Mouse (Mus musculus) MEL (cell line): ENCODE measurements at regions not wholly inside any gene's neighbourhood (a gene's known extent, or its start where the extent isn't known, plus 50 kb on each side); places are given as distances from the start of the nearest gene placed in this dataset.

Experiments
- DNase-seq: peaks from one replicate; pipeline ENCODE4 v3.0.0; 2011; ENCODE audit warnings: low read depth, low spot score
- H3K27ac ChIP-seq: 2 replicates; pipeline ENCODE4 v1.5.1; 2012; ENCODE audit warnings: low read depth, mild to moderate bottlenecking, control low read depth, low read length, moderate library complexity; ENCODE audit not compliant: control insufficient read depth
- H3K27me3 ChIP-seq, 2 experiments: fragments of 150-350 bp in 1 of 2; sonication (generic) in 1 of 2; 2 replicates each; pipeline ENCODE4 v1.6.1; 2012; ENCODE audit warnings: low read length in 2 of 2, mild to moderate bottlenecking in 2 of 2, improper control_type of control experiment in 1 of 2, moderate library complexity in 1 of 2; ENCODE audit not compliant: insufficient read depth in 2 of 2, control insufficient read depth in 1 of 2
- H3K36me3 ChIP-seq, 2 experiments: 2 replicates each; pipeline ENCODE4 v1.6.1; 2012 to 2014; ENCODE audit warnings: low read length in 2 of 2, improper control_type of control experiment in 1 of 2, inconsistent platforms in 1 of 2, mild to moderate bottlenecking in 1 of 2; ENCODE audit not compliant: insufficient read depth in 2 of 2, control insufficient read depth in 1 of 2
- H3K4me1 ChIP-seq, 2 experiments: fragments of 150-350 bp in 1 of 2; sonication (generic) in 1 of 2; 2 replicates each; pipeline ENCODE4 v1.6.1; 2012; ENCODE audit warnings: low read length in 2 of 2, improper control_type of control experiment in 1 of 2, mild to moderate bottlenecking in 1 of 2; ENCODE audit not compliant: insufficient read depth in 2 of 2, control insufficient read depth in 1 of 2
- H3K4me3 ChIP-seq, 2 experiments: fragments of 150-350 bp in 1 of 2; sonication (generic) in 1 of 2; 2 replicates each; pipeline ENCODE4 v1.5.1; 2012; ENCODE audit warnings: low read depth in 2 of 2, low read length in 2 of 2, mild to moderate bottlenecking in 2 of 2, moderate library complexity in 2 of 2, control low read depth in 1 of 2, improper control_type of control experiment in 1 of 2; ENCODE audit not compliant: control insufficient read depth in 1 of 2, insufficient read depth in 1 of 2
- H3K79me2 ChIP-seq: 2 replicates; pipeline ENCODE4 v1.6.1; 2012; ENCODE audit warnings: mild to moderate bottlenecking, low read length, moderate library complexity; ENCODE audit not compliant: control insufficient read depth, poor library complexity, insufficient read depth
- H3K9ac ChIP-seq: 2 replicates; pipeline ENCODE4 v1.6.1; 2012; ENCODE audit warnings: low read depth, mild to moderate bottlenecking, control low read depth, low read length, moderate library complexity; ENCODE audit not compliant: control insufficient read depth, poor library complexity, severe bottlenecking
- H3K9me3 ChIP-seq: fragments of 150-350 bp; sonication (generic); replicated peaks from 2 replicates; pipeline ENCODE4 v1.6.1; 2012; ENCODE audit warnings: mild to moderate bottlenecking, low read length, improper control_type of control experiment, moderate library complexity; ENCODE audit not compliant: insufficient read depth
- CTCF ChIP-seq, 3 experiments: IDR thresholded peaks in 2 of 3; conservative IDR thresholded peaks in 1 of 3; 2 replicates each; pipeline ENCODE4 v1.5.1; 2011 to 2012; ENCODE audit warnings: low read length in 3 of 3, low read depth in 2 of 3, mild to moderate bottlenecking in 2 of 3, improper control_type of control experiment in 1 of 3, inconsistent platforms in 1 of 3, mixed read lengths in 1 of 3, moderate library complexity in 1 of 3; ENCODE audit not compliant: control insufficient read depth in 1 of 3, insufficient read depth in 1 of 3, poor library complexity in 1 of 3, severe bottlenecking in 1 of 3
- E2F4 ChIP-seq: IDR thresholded peaks from 2 replicates; pipeline ENCODE4 v1.6.1; 2011; ENCODE audit warnings: low read depth, low read length, improper control_type of control experiment, borderline replicate concordance
- EP300 ChIP-seq, 2 experiments: IDR thresholded peaks; 2 replicates each; pipeline ENCODE4 v1.6.1; 2011; ENCODE audit warnings: improper control_type of control experiment in 2 of 2, low read length in 2 of 2, low read depth in 1 of 2, mild to moderate bottlenecking in 1 of 2
- ETS1 ChIP-seq: IDR thresholded peaks from 2 replicates; pipeline ENCODE4 v1.6.1; 2012; ENCODE audit warnings: low read depth, mild to moderate bottlenecking, inconsistent platforms, low read length, improper control_type of control experiment, moderate library complexity
- HCFC1 ChIP-seq: IDR thresholded peaks from 2 replicates; pipeline ENCODE4 v1.6.1; 2012; ENCODE audit warnings: low read depth, mild to moderate bottlenecking, inconsistent platforms, low read length, improper control_type of control experiment, moderate library complexity
- MAFK ChIP-seq: IDR thresholded peaks from 2 replicates; pipeline ENCODE4 v1.6.1; 2011; ENCODE audit warnings: low read depth, mild to moderate bottlenecking, low read length, improper control_type of control experiment, borderline replicate concordance
- MAZ ChIP-seq: IDR thresholded peaks from 2 replicates; pipeline ENCODE4 v1.6.1; 2012; ENCODE audit warnings: low read depth, mild to moderate bottlenecking, inconsistent platforms, low read length, improper control_type of control experiment
- MYC ChIP-seq: IDR thresholded peaks from 2 replicates; pipeline ENCODE4 v1.6.1; 2011; ENCODE audit warnings: low read depth, mild to moderate bottlenecking, low read length, improper control_type of control experiment, moderate library complexity
- NELFE ChIP-seq: IDR thresholded peaks from 2 replicates; pipeline ENCODE4 v1.6.1; 2011; ENCODE audit warnings: low read depth, low read length, improper control_type of control experiment
- POLR2AphosphoS2 ChIP-seq: IDR thresholded peaks from 2 replicates; pipeline ENCODE4 v1.6.1; 2011; ENCODE audit warnings: low read length, improper control_type of control experiment
- RCOR1 ChIP-seq: IDR thresholded peaks from 2 replicates; pipeline ENCODE4 v1.6.1; 2012; ENCODE audit warnings: low read depth, mild to moderate bottlenecking, inconsistent platforms, low read length, improper control_type of control experiment
- SMC3 ChIP-seq: IDR thresholded peaks from 2 replicates; pipeline ENCODE4 v1.6.1; 2011; ENCODE audit warnings: low read depth, low read length, improper control_type of control experiment
- TAL1 ChIP-seq: IDR thresholded peaks from 2 replicates; pipeline ENCODE4 v1.6.1; 2012; ENCODE audit warnings: mild to moderate bottlenecking, inconsistent platforms, low read length, moderate library complexity, mixed read lengths
- TBP ChIP-seq: IDR thresholded peaks from 2 replicates; pipeline ENCODE4 v1.8.0; 2011; ENCODE audit warnings: low read depth, low read length, improper control_type of control experiment
- TCF12 ChIP-seq: IDR thresholded peaks from 2 replicates; pipeline ENCODE4 v1.6.1; 2014; ENCODE audit warnings: low read depth, mild to moderate bottlenecking, inconsistent platforms, low read length, improper control_type of control experiment, moderate library complexity
- USF2 ChIP-seq, 2 experiments: IDR thresholded peaks; 2 replicates each; pipeline ENCODE4 v1.6.1; 2011 to 2012; ENCODE audit warnings: improper control_type of control experiment in 2 of 2, low read length in 2 of 2, borderline replicate concordance in 1 of 2, inconsistent platforms in 1 of 2, low read depth in 1 of 2, mild to moderate bottlenecking in 1 of 2; ENCODE audit not compliant: insufficient read depth in 1 of 2
- ZC3H11A ChIP-seq: IDR thresholded peaks from 2 replicates; pipeline ENCODE4 v1.6.1; 2012; ENCODE audit warnings: low read depth, mild to moderate bottlenecking, inconsistent platforms, low read length, improper control_type of control experiment
- ZKSCAN1 ChIP-seq: IDR thresholded peaks from 2 replicates; pipeline ENCODE4 v1.6.1; 2012; ENCODE audit warnings: low read depth, mild to moderate bottlenecking, inconsistent platforms, low read length, improper control_type of control experiment, moderate library complexity
- ZNF384 ChIP-seq: IDR thresholded peaks from 2 replicates; pipeline ENCODE4 v1.6.1; 2012; ENCODE audit warnings: low read depth, mild to moderate bottlenecking, inconsistent platforms, low read length, improper control_type of control experiment

DNA sequence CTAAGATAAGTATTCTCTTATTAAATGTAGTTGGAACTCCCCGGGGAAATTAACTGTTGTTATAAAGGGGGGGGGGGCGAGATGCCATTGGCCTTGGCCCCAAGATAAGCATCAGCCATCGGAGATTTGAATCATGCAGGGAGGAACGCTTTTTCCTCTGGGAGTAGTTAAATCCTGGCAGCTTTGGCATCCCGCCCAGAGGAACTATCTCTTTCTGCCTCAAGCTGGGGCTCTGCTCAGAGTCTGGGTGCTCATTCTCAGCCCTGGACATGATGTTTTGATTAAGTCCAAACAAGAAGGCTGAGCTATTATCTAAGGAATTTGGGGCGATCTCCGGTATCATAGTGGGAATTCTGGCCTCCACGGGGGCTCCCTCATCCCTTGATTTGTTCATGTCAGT lies 89.4 kb upstream of the Cox10 start:
- Histone ChIP-seq H3K36me3 (no peaks in the 10 kb centered on the region), H3K27ac (no peak overlapping the region), H3K27me3 (no peaks in the 10 kb centered on the region), H3K9ac (no peak overlapping the region), H3K79me2 (no peaks in the 10 kb centered on the region), H3K4me1 (no peaks in the 10 kb centered on the region), H3K9me3 (no peaks in the 10 kb centered on the region), H3K4me3 (no peak overlapping the region)
- TF ChIP-seq POLR2AphosphoS2 (no peak), TAL1 (no peak), E2F4 (no peak), RCOR1 (no peak), HCFC1 (no peak), USF2 (IDR thresholded peaks at IDR 0.05; ENCODE audit: borderline replicate concordance in 1 of 2, insufficient read depth in 1 of 2, low read depth in 1 of 2, low read length in 2 of 2) (no peak), ZKSCAN1 (no peak), EP300 (IDR thresholded peaks at IDR 0.05; ENCODE audit: low read depth in 1 of 2, low read length in 2 of 2) (no peak)
- DNase-seq: no peak

DNA sequence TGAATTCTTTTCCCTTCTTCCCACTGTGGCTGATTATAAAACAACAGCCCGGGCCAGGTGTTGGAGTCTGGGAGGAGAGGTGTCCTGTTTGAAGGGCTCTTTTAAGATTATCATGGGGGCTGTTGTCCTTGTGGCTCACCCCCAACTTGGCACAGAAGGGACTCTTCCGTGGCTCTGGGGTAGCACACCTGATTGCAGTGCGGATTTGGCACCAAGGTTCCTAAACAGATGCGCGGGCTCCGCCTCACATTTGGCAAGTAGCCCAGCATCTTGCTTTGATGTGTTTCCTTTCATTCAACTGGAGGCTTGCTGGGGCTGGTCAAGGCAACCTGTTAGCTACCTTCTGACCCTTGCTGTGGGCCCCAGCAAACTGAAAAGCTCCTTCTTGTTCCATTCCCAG lies 85.5 kb upstream of the Cox10 start:
- no peak for DNase-seq
- TF ChIP-seq MAZ (no peak), TBP (no peak), CTCF (IDR thresholded peaks at IDR 0.05 in 2 of 3, conservative IDR thresholded peaks at IDR 0.05 in 1 of 3; ENCODE audit: control insufficient read depth in 1 of 3, insufficient read depth in 1 of 3, low read depth in 2 of 3, low read length in 3 of 3, poor library complexity in 1 of 3, severe bottlenecking in 1 of 3) (no peak), SMC3 (no peak), MYC (no peak), NELFE (no peak), ZC3H11A (no peak), MAFK (no peak), USF2 (IDR thresholded peaks at IDR 0.05; ENCODE audit: borderline replicate concordance in 1 of 2, insufficient read depth in 1 of 2, low read depth in 1 of 2, low read length in 2 of 2) (no peak), ETS1 (no peak), TCF12 (no peak), ZNF384 (no peak), TAL1 (no peak)

More for the DNA sequence above, 85.5 kb upstream of the Cox10 start:
- Histone ChIP-seq H3K79me2 (no peaks in the 10 kb centered on the region), H3K27me3 (no peaks in the 10 kb centered on the region; a peak in 1 of 4 replicates), H3K27ac (no peak overlapping the region), H3K36me3 (no peaks in the 10 kb centered on the region), H3K4me3 (no peak overlapping the region), H3K9ac (no peak overlapping the region), H3K4me1 (no peaks in the 10 kb centered on the region), H3K9me3 (no peaks in the 10 kb centered on the region)
